Comparison of ENCODE assay signal across 13 mouse cellular contexts in the genomic region with DNA sequence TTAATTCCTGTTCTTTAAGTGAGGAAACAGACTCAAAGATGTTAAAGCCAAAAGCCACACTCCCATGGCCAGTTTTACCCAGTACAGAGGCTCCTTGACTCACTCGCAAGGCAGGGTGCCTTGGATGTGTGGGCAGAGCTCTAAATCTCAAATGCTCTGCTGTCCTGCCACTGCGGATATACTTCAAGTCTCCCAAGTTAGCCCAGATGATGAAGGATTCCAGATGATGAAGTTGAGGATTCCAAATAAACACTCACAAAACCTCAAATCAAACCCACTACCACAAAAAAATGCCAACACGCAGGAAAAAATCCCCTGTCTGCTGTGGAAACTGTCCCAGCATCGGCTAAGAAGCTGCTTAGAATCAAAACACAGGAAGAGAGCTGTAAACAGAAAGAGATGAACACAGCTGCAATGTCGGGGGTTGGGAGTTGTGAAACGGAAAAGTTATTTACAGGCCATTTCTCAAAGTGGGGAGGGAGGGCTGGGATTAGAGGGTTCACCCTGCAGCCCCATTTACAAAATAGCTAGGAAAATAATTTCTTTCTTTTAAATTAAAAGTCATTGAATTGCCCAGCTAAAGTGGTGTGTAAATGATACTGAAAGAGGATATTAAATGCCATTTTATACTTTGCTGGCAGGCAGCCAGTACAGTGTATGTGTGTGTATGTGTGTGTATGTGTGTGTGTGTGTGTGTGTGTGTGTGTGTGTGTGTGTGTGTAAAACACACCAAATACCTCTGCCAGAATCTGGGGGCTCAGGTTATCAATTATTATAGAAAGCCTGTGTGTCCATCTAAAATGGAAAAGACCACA.
A peak's percentile ranks its signal among the peaks of the same experiment; 100 is the strongest.
DNase-seq lines count a peak whose midpoint lies in the region; ATAC-seq and TF ChIP-seq lines count a peak whose summit lies in the region.
"Had no signal": no experiment of that assay in that cellular context is flagged by ENCODE, and none has a peak within 500 bp of the region (broad histone marks: within the 10 kb centered on the region; RNA-seq: fewer than 3 reads in every experiment).

No protein-coding gene starts in this region.

- no peaks in the 10 kb centered on the region for H3K36me3 ChIP-seq in kidney, embryonic 16.5 days (ENCODE audit: insufficient read depth, low read length)
- no peaks in the 10 kb centered on the region for H3K36me3 ChIP-seq in liver, postnatal 0 days (replicated peaks; ENCODE audit: insufficient read depth, low read length)
- H3K36me3 ChIP-seq in stomach, embryonic 16.5 days (ENCODE audit: control insufficient read depth, insufficient read depth, low read length), result no peaks in the 10 kb centered on the region
- H3K36me3 ChIP-seq: G1E; midbrain, embryonic 15.5 days had no signal

- no peak for TF ChIP-seq EP300 in liver, postnatal 0 days (IDR thresholded peaks at IDR 0.05; ENCODE audit: low read depth)

- 14% methylated on average over 6 of the region's 6 CpGs for whole genome bisulfite sequencing in kidney, embryonic 16.5 days
- WGBS in liver, postnatal 0 days (ENCODE audit: insufficient replicate concordance), result 20% methylated on average over 6 of the region's 6 CpGs
- WGBS in stomach, embryonic 16.5 days, result 20% methylated on average over 6 of the region's 6 CpGs

- H3K4me1 ChIP-seq in kidney, embryonic 16.5 days (ENCODE audit: insufficient read depth, low read length), result peaks cover 37% of the 10 kb centered on the region
- H3K4me1 ChIP-seq in liver, postnatal 0 days (ENCODE audit: insufficient read depth), result peaks cover 5% of the 10 kb centered on the region
- peaks cover 26% of the 10 kb centered on the region for H3K4me1 ChIP-seq in stomach, embryonic 16.5 days (ENCODE audit: control insufficient read depth, insufficient read depth, low read length)

- H3K4me3 ChIP-seq in kidney, embryonic 16.5 days (ENCODE audit: low read length), result no peak overlapping the region
- H3K4me3 ChIP-seq in liver, postnatal 0 days (ENCODE audit: low read depth, low read length), result no peak overlapping the region
- H3K4me3 ChIP-seq in stomach, embryonic 16.5 days (replicated peaks; ENCODE audit: low read length), result no peak overlapping the region
- H3K4me3 ChIP-seq: midbrain, embryonic 15.5 days had no signal

- H3K27me3 ChIP-seq in kidney, embryonic 16.5 days (ENCODE audit: insufficient read depth, low read length), result no peaks in the 10 kb centered on the region
- no peaks in the 10 kb centered on the region for H3K27me3 ChIP-seq in liver, postnatal 0 days (ENCODE audit: insufficient read depth, low read length)
- H3K27me3 ChIP-seq in stomach, embryonic 16.5 days (ENCODE audit: control insufficient read depth, insufficient read depth, low read length), result no peaks in the 10 kb centered on the region
- H3K27me3 ChIP-seq: midbrain, embryonic 15.5 days had no signal

- H3K27ac ChIP-seq in kidney, embryonic 16.5 days (ENCODE audit: low read length), result peak overlapping the region; percentile 47
- peak overlapping the region; percentile 46 for H3K27ac ChIP-seq in liver, postnatal 0 days (ENCODE audit: low read depth)
- peak overlapping the region; percentile 10 for H3K27ac ChIP-seq in stomach, embryonic 16.5 days (ENCODE audit: low read length)
- H3K27ac ChIP-seq: midbrain, embryonic 15.5 days had no signal

- no peak for ATAC-seq in kidney, embryonic 16.5 days (ENCODE audit: low FRiP score, low TSS enrichment)
- ATAC-seq in common myeloid progenitor, adult 5-6 weeks (replicated peaks; ENCODE audit: low read depth, poor library complexity, severe bottlenecking), result peak; percentile 33; the same call in 1 of the 2 replicates
- ATAC-seq in liver, postnatal 0 days, result no peak
- ATAC-seq in stomach, embryonic 16.5 days (ENCODE audit: insufficient read depth, low FRiP score), result no peak
- ATAC-seq: midbrain, embryonic 15.5 days had no signal

- H3K9me3 ChIP-seq in kidney, embryonic 16.5 days (ENCODE audit: low read length), result no peaks in the 10 kb centered on the region
- H3K9me3 ChIP-seq in liver, postnatal 0 days (ENCODE audit: low read length), result no peaks in the 10 kb centered on the region
- no peaks in the 10 kb centered on the region for H3K9me3 ChIP-seq in stomach, embryonic 16.5 days (replicated peaks; ENCODE audit: control insufficient read depth, low read length)
- H3K9me3 ChIP-seq: midbrain, embryonic 15.5 days had no signal

- H3K4me2 ChIP-seq in kidney, embryonic 16.5 days (replicated peaks; ENCODE audit: low read depth, low read length), result 0 out of 2 replicates have a peak overlapping the region, but pooled peaks have one; percentile 9
- no peak overlapping the region for H3K4me2 ChIP-seq in liver, postnatal 0 days (ENCODE audit: low read depth, low read length)
- H3K4me2 ChIP-seq in stomach, embryonic 16.5 days (ENCODE audit: low read depth, low read length), result no peak overlapping the region
- H3K4me2 ChIP-seq: midbrain, embryonic 15.5 days had no signal

- peak overlapping the region; percentile 40 for H3K9ac ChIP-seq in kidney, embryonic 16.5 days (replicated peaks; ENCODE audit: low read length)
- 0 out of 2 replicates have a peak overlapping the region, but pooled peaks have one; percentile 4 for H3K9ac ChIP-seq in liver, postnatal 0 days (replicated peaks)
- no peak overlapping the region for H3K9ac ChIP-seq in stomach, embryonic 16.5 days (ENCODE audit: low read length)
- H3K9ac ChIP-seq: midbrain, embryonic 15.5 days had no signal

- no peak for TF ChIP-seq CTCF in liver, postnatal 0 days (IDR thresholded peaks at IDR 0.05; ENCODE audit: low read depth)

- DNase-seq in kidney, adult 18-20 months, result no peak
- DNase-seq in liver, postnatal 0 days, result no peak
- DNase-seq in c-Kit-positive CD71-positive TER-119-positive erythroid progenitor cells, embryonic 14.5 days (ENCODE audit: low spot score), result no peak
- no peak for DNase-seq in right cerebral cortex, adult 18-20 months
- no peak for DNase-seq in right cerebral cortex, adult 2 months (ENCODE audit: low spot score in 2 of 2)
- DNase-seq: adrenal gland, postnatal 36 days; cerebellum, postnatal 25 days; heart, postnatal 4 days had no signal
